25 mouse cellular contexts compared by ENCODE assay signal in the genomic region with DNA sequence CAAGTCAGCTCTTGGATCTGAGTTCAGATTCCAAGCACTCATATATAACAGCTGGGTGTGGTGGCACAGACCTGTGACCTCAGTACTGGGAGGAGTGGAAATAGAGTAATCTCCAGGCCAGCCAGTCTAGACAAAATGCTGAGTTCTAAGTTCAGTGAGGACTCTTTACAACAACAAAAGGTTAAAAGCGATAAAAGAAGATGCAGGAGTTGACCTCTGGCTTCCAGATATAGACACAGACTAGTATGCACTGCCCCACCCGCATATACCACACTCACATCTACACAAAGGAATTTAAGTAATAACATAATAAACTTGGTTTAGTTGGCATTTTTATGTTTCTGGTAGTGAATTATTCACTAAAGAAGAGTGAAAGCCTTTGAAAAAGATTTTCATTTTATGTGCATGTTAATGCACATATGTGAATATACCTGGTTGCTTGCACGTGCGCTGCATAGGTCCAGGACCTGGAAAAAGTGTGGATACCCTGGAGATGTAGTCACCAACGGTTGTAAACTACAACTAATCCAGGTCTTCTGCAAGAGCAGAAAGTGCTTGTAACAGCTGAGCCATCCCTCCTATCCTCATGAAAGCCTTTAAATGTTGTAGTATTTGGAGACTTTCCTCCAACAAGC.
"Had no signal": no experiment of that assay in that cellular context is flagged by ENCODE, and none has a peak within 500 bp of the region (broad histone marks: within the 10 kb centered on the region; RNA-seq: fewer than 3 reads in every experiment).

No protein-coding gene starts in this region.

- H3K4me3 ChIP-seq: heart, embryonic 10.5 days; heart, embryonic 12.5 days; hindbrain, embryonic 12.5 days; hindbrain, embryonic 15.5 days; kidney, embryonic 15.5 days; limb, embryonic 13.5 days; limb, embryonic 15.5 days; liver, embryonic 12.5 days had no signal

- H3K9me3 ChIP-seq: heart, embryonic 10.5 days; heart, embryonic 12.5 days; hindbrain, embryonic 12.5 days; hindbrain, embryonic 15.5 days; kidney, embryonic 15.5 days; limb, embryonic 13.5 days; limb, embryonic 15.5 days; liver, embryonic 12.5 days had no signal

- H3K27me3 ChIP-seq: heart, embryonic 12.5 days; hindbrain, embryonic 12.5 days; hindbrain, embryonic 15.5 days; kidney, embryonic 15.5 days; limb, embryonic 13.5 days; limb, embryonic 15.5 days; liver, embryonic 12.5 days had no signal

- H3K4me2 ChIP-seq: heart, embryonic 12.5 days; hindbrain, embryonic 12.5 days; hindbrain, embryonic 15.5 days; kidney, embryonic 15.5 days; limb, embryonic 13.5 days; limb, embryonic 15.5 days; liver, embryonic 12.5 days had no signal

- DNase-seq: forebrain, postnatal 0 days; gastrocnemius, postnatal 14 days; gastrocnemius, postnatal 36 days; heart, adult 18-20 months; heart, postnatal 10 days; heart, postnatal 36 days; kidney, adult 11 months; kidney, adult 2 months; kidney, adult 9 months; kidney, postnatal 14 days; kidney, postnatal 36 days; layer of hippocampus, adult 9-11 months; layer of hippocampus, postnatal 36 days; left cerebral cortex, postnatal 4 days had no signal

- ATAC-seq: forebrain, postnatal 0 days; hindbrain, postnatal 0 days; liver, embryonic 12.5 days had no signal

- H3K4me1 ChIP-seq: hindbrain, embryonic 12.5 days; hindbrain, embryonic 15.5 days; kidney, embryonic 15.5 days; limb, embryonic 15.5 days; liver, embryonic 12.5 days had no signal

- H3K36me3 ChIP-seq: heart, embryonic 10.5 days; heart, embryonic 12.5 days; hindbrain, embryonic 12.5 days; hindbrain, embryonic 15.5 days; kidney, embryonic 15.5 days; limb, embryonic 13.5 days; limb, embryonic 15.5 days; liver, embryonic 12.5 days had no signal

- H3K9ac ChIP-seq: forebrain, postnatal 0 days; heart, embryonic 12.5 days; hindbrain, embryonic 12.5 days; hindbrain, embryonic 15.5 days; kidney, embryonic 15.5 days; limb, embryonic 13.5 days; limb, embryonic 15.5 days; liver, embryonic 12.5 days; liver, embryonic 14.5 days had no signal

- H3K27ac ChIP-seq: heart, embryonic 10.5 days; hindbrain, embryonic 12.5 days; hindbrain, embryonic 15.5 days; hindbrain, postnatal 0 days; kidney, embryonic 15.5 days; kidney, postnatal 0 days; limb, embryonic 13.5 days; limb, embryonic 15.5 days; liver, embryonic 12.5 days; liver, embryonic 14.5 days had no signal
